Mouse (Mus musculus) liver, adult 2 months (tissue): ENCODE data around the gene Map4k2. TPM values are rescaled to one million over a fixed set of nuclear protein-coding genes. Genes with fewer than 3 reads are reported as not detected.

Experiments used
- DNase-seq: peaks from one replicate; pipeline ENCODE4 v3.0.0-alpha.2; 2011; ENCODE audit warnings: low read depth, low spot score; ENCODE audit errors: extremely low read depth
- H3K27ac ChIP-seq: fragments of 200-500 bp; replicated peaks from 2 replicates; pipeline ENCODE4 v1.5.1; 2012; ENCODE audit warnings: low read depth, mild to moderate bottlenecking, control low read depth, inconsistent platforms, low read length; ENCODE audit not compliant: insufficient read depth
- H3K27me3 ChIP-seq: fragments of 200-500 bp; 2 replicates; pipeline ENCODE4 v1.6.1; 2012; ENCODE audit warnings: mild to moderate bottlenecking, moderate library complexity, low read length, inconsistent platforms; ENCODE audit not compliant: control insufficient read depth, insufficient read depth
- H3K36me3 ChIP-seq: fragments of 200-500 bp; 2 replicates; pipeline ENCODE4 v1.6.1; 2012; ENCODE audit warnings: low read length, inconsistent platforms; ENCODE audit not compliant: control insufficient read depth, insufficient read depth
- H3K4me1 ChIP-seq: fragments of 200-500 bp; 2 replicates; pipeline ENCODE4 v1.6.1; 2011; ENCODE audit warnings: low read length; ENCODE audit not compliant: control insufficient read depth, insufficient read depth
- H3K4me3 ChIP-seq: fragments of 200-500 bp; 2 replicates; pipeline ENCODE4 v1.5.1; 2011; ENCODE audit warnings: low read depth, mild to moderate bottlenecking, control low read depth, low read length, moderate library complexity; ENCODE audit not compliant: insufficient read depth
- H3K79me2 ChIP-seq: fragments of 200-500 bp; 2 replicates; pipeline ENCODE4 v1.6.1; 2012; ENCODE audit warnings: inconsistent platforms, mild to moderate bottlenecking, low read length, moderate library complexity; ENCODE audit not compliant: control insufficient read depth, insufficient read depth
- H3K9ac ChIP-seq: fragments of 200-500 bp; 2 replicates; pipeline ENCODE4 v1.6.1; 2012; ENCODE audit warnings: low read depth, mild to moderate bottlenecking, control low read depth, inconsistent platforms, low read length
- CTCF ChIP-seq: fragments of 200-500 bp; IDR thresholded peaks from 2 replicates; pipeline ENCODE4 v1.5.1; 2011; ENCODE audit warnings: low read depth, low read length, control low read depth
- POLR2A ChIP-seq: fragments of 200-500 bp; IDR thresholded peaks from 2 replicates; pipeline ENCODE4 v1.6.1; 2011; ENCODE audit warnings: low read length, control low read depth; ENCODE audit not compliant: insufficient read depth; ENCODE audit errors: extremely low read depth
- WGBS: fragments of 180-500 bp; shearing (Covaris S2); methylation state at CpG from one replicate; pipeline ENCODE4 v1.1.7; 2018; 5-methylcytosine and 5-hydroxymethylcytosine counted together
- polyA plus RNA-seq: library from polyadenylated mRNA; depleted of rRNA; stranded (reverse); fragments of >200 nt; gene quantifications from 2 replicates; pipeline ENCODE4 v1.2.3, GENCODE M21; 2012
- total RNA-seq: library from RNA; depleted of rRNA; stranded (reverse); fragments of >200 nt; gene quantifications from 2 replicates; pipeline ENCODE4 v1.2.3, GENCODE M21; 2014

Gene Map4k2
- total and polyA plus RNA-seq, 2 experiments = 12.8 to 39.1 TPM

DNA sequence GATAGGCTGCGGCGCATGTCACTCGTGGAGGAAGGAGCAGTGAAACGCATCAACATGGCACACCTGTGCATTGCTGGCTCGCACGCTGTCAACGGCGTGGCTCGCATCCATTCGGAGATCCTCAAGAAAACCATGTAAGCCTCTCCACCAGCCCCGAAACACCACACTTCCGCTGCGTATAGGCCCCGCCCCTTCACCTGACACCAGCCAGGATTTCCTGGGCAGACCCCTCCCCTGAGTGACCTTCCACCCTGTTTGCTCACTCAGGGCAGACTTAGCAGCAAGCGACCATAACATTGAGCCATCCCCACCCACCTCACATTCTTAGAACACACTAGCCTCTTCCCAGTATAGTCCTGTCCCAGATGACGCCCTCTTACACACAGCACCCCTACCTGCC lies 48.9 kb downstream of the Map4k2 start:
- WGBS = 16% methylated on average over 16 of the region's 16 CpGs
- no peak for DNase-seq
- TF ChIP-seq CTCF = no peak
- no peak for TF ChIP-seq POLR2A
- no peaks in the 10 kb centered on the region for H3K27me3 ChIP-seq
- no peaks in the 10 kb centered on the region for H3K4me1 ChIP-seq
- H3K79me2 ChIP-seq = no peaks in the 10 kb centered on the region
- H3K4me3 ChIP-seq = no peak overlapping the region
- H3K36me3 ChIP-seq = no peaks in the 10 kb centered on the region
- H3K9ac ChIP-seq = no peak overlapping the region
- H3K27ac ChIP-seq = no peak overlapping the region

DNA sequence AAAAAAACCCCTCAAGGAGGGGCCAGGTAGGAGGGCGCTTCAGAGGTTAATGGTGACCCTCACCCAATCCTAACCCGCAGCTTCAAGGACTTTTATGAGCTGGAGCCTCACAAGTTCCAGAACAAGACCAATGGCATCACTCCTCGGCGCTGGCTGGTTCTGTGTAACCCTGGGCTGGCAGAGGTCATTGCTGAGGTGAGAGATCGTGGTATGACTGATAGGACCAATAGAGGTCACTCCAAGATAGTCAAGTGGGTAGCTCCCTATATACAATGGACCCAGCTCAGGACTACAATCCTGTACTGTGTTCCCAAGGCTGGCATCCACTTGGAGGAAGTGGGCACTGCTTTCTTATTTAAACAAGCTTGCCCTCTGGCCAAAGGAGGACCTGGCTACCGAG lies 49.3 kb downstream of the Map4k2 start:
- DNase-seq = no peak
- H3K27ac ChIP-seq = no peak overlapping the region
- H3K36me3 ChIP-seq = no peaks in the 10 kb centered on the region
- H3K4me1 ChIP-seq = no peaks in the 10 kb centered on the region
- no peak for TF ChIP-seq POLR2A
- no peak for TF ChIP-seq CTCF
- H3K79me2 ChIP-seq = no peaks in the 10 kb centered on the region
- H3K9ac ChIP-seq = no peak overlapping the region
- no peak overlapping the region for H3K4me3 ChIP-seq
- H3K27me3 ChIP-seq = no peaks in the 10 kb centered on the region
- 39% methylated on average over 6 of the region's 6 CpGs for WGBS

DNA sequence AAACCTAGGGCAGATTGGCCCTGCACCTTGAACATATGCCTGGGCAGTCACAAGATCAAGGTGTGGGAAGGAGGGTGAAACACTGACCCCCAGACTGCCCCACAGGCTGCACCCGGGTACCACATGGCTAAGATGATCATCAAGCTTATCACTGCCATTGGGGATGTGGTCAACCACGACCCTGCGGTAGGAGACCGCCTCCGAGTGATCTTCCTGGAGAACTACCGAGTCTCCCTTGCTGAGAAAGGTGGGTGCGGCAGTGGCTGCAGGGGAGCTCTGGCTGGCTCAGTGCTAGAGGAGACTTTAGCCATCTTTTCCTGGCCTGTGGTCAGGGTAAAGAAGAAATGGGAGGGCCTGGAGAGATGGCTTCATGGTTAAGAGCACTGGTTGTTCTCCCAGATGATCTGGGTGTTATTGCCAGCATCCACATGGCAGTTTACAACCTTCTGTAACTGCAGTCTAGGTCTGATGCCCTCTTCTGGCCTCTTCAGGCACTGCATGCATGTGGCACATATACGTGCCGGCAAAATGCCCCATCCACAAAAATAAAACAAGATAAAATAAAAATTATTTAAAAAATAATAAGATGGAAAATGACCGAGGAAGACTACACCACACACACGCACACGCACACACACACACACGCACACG lies 51.9 kb downstream of the Map4k2 start:
- H3K27me3 ChIP-seq = no peaks in the 10 kb centered on the region
- 96% methylated on average over 14 of the region's 14 CpGs for WGBS
- no peak overlapping the region for H3K9ac ChIP-seq
- TF ChIP-seq POLR2A = no peak
- TF ChIP-seq CTCF = peak; percentile 25; the same call in 1 of the 2 replicates
- no peaks in the 10 kb centered on the region for H3K4me1 ChIP-seq
- H3K4me3 ChIP-seq = no peak overlapping the region
- no peaks in the 10 kb centered on the region for H3K36me3 ChIP-seq
- no peak for DNase-seq
- no peaks in the 10 kb centered on the region for H3K79me2 ChIP-seq
- H3K27ac ChIP-seq = no peak overlapping the region

DNA sequence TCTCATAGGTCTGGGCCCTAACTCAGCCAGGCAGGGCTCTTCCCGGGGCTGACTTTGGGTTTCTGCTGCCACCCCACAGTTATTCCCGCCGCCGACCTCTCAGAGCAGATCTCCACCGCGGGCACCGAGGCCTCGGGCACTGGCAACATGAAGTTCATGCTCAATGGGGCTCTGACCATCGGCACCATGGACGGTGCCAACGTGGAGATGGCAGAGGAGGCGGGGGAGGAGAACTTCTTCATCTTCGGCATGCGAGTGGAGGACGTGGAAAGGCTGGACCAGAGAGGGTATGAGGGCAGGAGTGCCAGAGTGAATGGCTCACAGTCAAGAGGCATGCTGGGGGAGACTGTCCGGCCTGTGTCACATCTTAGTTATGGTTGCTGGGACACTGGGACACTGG lies 52.7 kb downstream of the Map4k2 start:
- Histone ChIP-seq H3K4me3 (no peak overlapping the region), H3K79me2 (no peaks in the 10 kb centered on the region), H3K9ac (no peak overlapping the region), H3K27ac (no peak overlapping the region), H3K4me1 (no peaks in the 10 kb centered on the region), H3K36me3 (no peaks in the 10 kb centered on the region), H3K27me3 (no peaks in the 10 kb centered on the region)
- WGBS = 94% methylated on average over 16 of the region's 16 CpGs
- TF ChIP-seq CTCF (no peak), POLR2A (no peak)
- DNase-seq = no peak

DNA sequence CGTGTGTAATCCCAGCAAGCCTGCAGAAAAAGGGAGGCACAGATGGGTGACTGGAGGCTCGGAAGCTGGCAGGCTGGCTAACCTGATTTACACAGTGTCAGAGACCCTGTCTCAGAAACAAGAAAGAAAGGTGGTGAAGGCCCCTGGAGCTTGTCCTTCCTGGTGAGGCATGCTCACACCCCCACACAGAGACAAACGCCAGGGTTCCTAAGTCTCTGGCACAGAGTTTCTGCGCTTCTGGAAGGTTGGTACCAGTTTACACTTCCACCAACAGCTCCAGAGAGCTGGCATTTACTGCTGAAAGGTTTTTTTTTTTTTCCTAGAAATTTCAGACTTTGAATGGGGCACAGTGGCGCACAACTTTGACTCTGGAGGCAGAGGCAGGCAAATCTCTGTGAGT lies 55.3 kb downstream of the Map4k2 start:
- 91% methylated on average over 5 of the region's 5 CpGs for WGBS

DNA sequence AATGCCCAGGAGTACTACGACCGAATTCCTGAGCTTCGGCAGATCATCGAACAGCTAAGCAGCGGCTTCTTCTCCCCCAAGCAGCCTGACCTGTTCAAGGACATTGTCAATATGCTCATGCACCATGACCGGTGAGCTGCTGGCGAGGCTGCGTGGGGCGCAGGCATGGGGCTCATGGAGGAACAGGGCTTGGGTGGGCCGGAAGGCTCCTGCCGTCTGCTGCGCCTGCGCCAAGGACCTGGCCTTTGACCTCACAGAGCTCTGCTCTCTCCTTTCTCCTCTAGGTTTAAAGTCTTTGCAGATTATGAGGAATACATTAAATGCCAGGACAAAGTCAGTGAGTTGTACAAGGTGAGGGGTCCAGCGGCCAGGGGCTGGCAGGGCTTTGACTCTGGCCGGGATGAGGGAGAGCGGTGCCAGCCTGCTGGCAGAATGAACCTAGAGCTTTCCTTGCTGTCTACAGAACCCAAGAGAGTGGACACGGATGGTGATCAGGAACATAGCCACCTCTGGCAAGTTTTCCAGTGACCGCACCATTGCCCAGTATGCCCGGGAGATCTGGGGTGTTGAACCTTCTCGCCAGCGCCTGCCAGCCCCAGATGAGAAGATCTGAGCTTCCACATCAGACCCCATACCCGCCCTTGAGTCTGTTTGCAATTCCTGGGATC lies 56.8 kb downstream of the Map4k2 start:
- Histone ChIP-seq H3K4me1 (no peaks in the 10 kb centered on the region; the same call in 1 of the 2 replicates), H3K27ac (no peak overlapping the region), H3K27me3 (no peaks in the 10 kb centered on the region), H3K36me3 (no peaks in the 10 kb centered on the region), H3K79me2 (no peaks in the 10 kb centered on the region), H3K9ac (no peak overlapping the region), H3K4me3 (no peak overlapping the region)
- WGBS = 93% methylated on average over 22 of the region's 22 CpGs
- no peak for TF ChIP-seq CTCF
- no peak for TF ChIP-seq POLR2A
- no peak for DNase-seq

More for the DNA sequence above, 55.3 kb downstream of the Map4k2 start:
- H3K79me2 ChIP-seq = no peaks in the 10 kb centered on the region
- no peak overlapping the region for H3K4me3 ChIP-seq
- DNase-seq = no peak
- TF ChIP-seq CTCF (no peak), POLR2A (no peak)
- H3K27ac ChIP-seq = no peak overlapping the region
- no peaks in the 10 kb centered on the region for H3K36me3 ChIP-seq
- H3K27me3 ChIP-seq = no peaks in the 10 kb centered on the region
- H3K9ac ChIP-seq = no peak overlapping the region
- no peaks in the 10 kb centered on the region for H3K4me1 ChIP-seq
